Mouse (Mus musculus): ENCODE measurements around the gene Cxcr2.

Gene Cxcr2

GRCm38 (mm10) chr1:74197726-74198470 lies 44.1 kb downstream of the Cxcr2 start:
- no peak for DNase-seq (ENCODE audit: low read depth, low spot score)

- DNase-seq (ENCODE audit: low read depth, low spot score), result no peak
These were observed 45.3 kb downstream of the Cxcr2 start for GRCm38 (mm10) chr1:74199046-74199445.

GRCm38 (mm10) chr1:74201048-74201844 lies 47.5 kb downstream of the Cxcr2 start:
- no peak for DNase-seq (ENCODE audit: low read depth, low spot score)

GRCm38 (mm10) chr1:74203457-74203856 lies 49.7 kb downstream of the Cxcr2 start:
- DNase-seq (ENCODE audit: low read depth, low spot score), result no peak

- DNase-seq (ENCODE audit: low read depth, low spot score), result no peak
These were observed 52.1 kb downstream of the Cxcr2 start for GRCm38 (mm10) chr1:74205881-74206280.

GRCm38 (mm10) chr1:74206642-74207041 lies 52.9 kb downstream of the Cxcr2 start:
- no peak for DNase-seq (ENCODE audit: low read depth, low spot score)

GRCm38 (mm10) chr1:74207906-74208305 lies 54.1 kb downstream of the Cxcr2 start:
- no peak for DNase-seq (ENCODE audit: low read depth, low spot score)

- DNase-seq (ENCODE audit: low read depth, low spot score), result no peak
These were observed 55.2 kb downstream of the Cxcr2 start for GRCm38 (mm10) chr1:74208941-74209340.

Measured in brain, embryonic 18.5 days (tissue).